Mouse (Mus musculus) heart, postnatal 36 days (tissue): ENCODE results near the gene Nodal. TPM values are rescaled to one million over a fixed set of nuclear protein-coding genes. Genes with fewer than 3 reads are reported as not detected.

ENCODE experiments used
- DNase-seq, 2 experiments: peaks; one replicate each; pipeline ENCODE4 v3.0.0; 2021 to 2022
- intact Hi-C: fragments of 180-260 bp; cut with DNase I; formaldehyde crosslinking; loops from one replicate; pipeline ENCODE4 v1.15.1; 2025
- total RNA-seq, 2 experiments: library from RNA; stranded (reverse); gene quantifications; 2 replicates each; pipeline ENCODE4 v1.2.3; 2021

The Nodal gene
- under 1 TPM in 1 of 2 experiments, not detected in 1; 0.11 TPM for total RNA-seq

DNA sequence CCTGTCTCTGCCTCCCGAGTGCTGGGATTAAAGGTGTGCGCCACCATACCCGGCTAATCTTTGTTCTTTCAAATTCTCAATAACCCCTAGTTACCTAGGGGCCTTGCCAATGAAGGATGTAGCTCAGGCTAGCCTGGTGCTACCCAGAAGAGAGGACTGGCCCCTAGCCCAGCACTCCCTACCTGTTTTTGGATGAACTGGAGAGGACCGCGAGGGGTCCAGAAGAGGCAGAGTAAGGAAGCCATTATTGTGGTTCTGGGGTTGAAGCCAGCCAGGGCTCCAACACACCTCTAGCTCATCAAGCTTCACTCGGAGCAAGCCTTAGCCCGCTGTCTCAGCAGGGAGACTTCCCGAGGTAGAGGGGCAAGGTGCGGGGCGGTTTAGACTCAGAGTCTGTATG, at the start of gene Nodal:
Nodal (plus strand) TSS at position 301 of the 400 bp plus-strand sequence.
- DNase-seq: no peak
- intact Hi-C loops: loop anchor here (5.0 kb wide), 1 partner anchor 35 kb away; the partner anchor contains the start of gene Eif4ebp2

DNA sequence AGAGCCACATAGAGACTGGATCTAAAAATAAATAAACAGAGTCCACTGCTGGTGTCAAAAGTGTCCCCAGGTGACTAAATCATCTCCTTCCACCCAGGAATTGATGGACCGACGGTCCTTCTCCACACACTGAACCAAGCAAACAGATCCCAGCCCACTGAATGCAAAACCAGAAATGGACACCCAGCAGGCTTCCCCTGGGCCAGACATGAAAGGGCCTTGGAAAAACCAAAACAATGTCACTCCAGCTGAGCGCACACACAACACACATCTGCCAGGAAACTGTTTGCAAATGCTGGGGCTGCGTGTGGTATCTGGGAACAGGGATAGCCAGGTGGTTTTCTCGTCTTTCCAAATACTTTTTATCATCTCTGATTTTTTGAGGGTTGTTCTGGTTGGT, 48.0 kb upstream of the Nodal start:
- no peak for DNase-seq
- intact Hi-C loops: loop anchor here (2.0 kb wide), 1 partner anchor 13 kb away; the partner anchor contains the start of gene Pald1

DNA sequence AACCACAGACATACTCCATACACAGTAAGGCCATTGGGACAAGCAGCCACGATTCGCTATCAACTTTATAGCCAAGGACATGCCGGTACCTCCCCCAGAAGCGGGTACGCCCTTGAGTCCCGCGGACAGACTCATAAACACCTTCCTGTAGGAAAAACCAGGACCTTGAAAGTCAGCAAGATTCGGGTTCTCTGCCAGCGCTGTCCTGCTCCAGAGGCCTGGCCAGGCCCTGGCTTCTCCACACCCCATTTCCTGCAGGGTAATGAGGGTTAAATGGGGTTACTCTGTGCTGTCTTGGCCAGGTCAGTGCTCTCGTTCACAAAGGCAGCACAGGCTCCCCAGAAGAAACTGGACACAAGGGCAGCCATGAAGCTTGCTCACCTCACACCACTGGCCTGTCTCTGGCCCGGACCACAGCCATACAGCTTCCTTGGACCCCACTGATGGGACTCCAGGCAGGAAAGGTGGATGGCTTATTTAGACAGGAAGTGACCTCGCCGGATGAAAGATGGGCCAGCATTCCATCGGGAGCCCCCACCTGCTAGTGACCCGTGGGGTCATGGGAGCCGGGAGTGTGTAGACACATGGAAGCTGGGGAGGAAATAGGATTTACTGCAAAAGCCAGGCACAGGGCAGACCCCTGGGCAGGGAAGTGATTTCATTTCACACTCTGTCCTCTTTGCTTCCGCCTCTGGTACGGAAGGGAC, 47.3 kb upstream of the Nodal start:
- DNase-seq: peak; percentile 58 to 70
- intact Hi-C loops: no loop called here

DNA sequence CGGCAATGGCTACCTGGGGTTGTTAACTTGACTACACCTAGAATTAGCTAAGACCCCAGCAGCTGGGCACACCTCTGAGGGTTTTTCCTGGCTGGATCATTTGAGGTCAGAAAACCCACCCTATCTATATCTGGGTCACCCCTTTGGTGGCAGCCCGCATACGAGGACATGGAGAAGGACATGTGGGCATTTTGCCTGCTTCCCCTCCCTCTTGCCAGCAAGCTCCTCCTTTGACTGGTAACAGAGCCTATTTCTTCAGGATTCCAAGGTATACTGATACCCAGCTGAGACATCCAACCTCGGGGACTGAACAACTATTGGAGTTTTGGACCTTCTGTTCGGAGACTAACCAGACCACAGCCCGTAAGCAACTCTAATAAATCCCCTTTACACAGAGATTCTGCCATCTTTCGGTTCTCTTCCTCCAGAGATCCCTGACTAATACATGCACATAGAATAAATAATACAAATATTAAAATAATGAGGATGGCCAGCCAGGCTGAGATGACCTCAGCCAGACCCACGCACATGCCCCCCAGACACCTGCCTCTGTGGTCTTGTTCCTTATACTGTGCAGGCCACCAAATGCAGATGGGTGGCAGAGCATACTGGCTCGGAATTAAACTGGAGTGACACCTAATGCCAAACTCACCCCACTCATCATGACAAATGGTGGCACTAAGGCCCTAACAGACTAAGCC, 45.7 kb upstream of the Nodal start:
- intact Hi-C loops: no loop called here
- no peak for DNase-seq

DNA sequence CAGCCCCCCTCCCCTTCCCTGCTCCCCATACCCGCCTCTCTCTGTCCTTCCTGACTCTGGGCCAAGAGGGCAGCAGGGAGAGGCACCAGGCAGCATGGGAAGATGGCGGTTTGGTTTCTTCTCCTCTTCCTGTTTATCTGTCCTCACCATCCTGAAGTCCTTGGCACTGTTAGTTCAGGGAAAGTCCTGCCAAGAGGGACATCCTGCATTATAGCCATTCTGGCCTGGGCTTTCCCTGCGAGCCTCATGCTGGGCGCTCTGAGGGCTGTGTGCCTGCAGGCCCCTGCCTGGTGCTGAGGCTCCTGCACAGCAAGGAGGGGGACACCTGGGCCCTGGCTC, 45.2 kb upstream of the Nodal start:
- intact Hi-C loops: no loop called here
- no peak for DNase-seq

DNA sequence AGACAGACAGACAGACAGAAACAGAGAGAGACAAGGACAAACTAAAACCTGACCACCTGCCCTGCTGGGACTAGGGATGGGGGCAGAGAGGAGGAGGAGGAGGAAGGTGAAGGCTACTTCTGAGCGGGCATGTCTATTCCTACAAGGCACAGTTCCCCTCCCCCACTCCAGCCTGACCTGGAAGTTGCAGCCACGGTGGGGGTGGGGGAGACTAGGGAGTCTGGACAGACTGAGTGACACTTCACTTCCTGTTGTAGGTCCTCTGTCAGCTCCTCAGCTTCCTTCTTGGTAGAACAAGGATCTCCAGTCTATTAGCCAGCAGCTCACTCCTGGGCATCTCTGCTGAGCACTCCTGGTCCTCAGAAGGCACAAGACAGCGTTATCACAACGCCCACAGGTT, 43.7 kb upstream of the Nodal start:
- intact Hi-C loops: no loop called here
- peak in 1 of 2 experiments; percentile 45 for DNase-seq

DNA sequence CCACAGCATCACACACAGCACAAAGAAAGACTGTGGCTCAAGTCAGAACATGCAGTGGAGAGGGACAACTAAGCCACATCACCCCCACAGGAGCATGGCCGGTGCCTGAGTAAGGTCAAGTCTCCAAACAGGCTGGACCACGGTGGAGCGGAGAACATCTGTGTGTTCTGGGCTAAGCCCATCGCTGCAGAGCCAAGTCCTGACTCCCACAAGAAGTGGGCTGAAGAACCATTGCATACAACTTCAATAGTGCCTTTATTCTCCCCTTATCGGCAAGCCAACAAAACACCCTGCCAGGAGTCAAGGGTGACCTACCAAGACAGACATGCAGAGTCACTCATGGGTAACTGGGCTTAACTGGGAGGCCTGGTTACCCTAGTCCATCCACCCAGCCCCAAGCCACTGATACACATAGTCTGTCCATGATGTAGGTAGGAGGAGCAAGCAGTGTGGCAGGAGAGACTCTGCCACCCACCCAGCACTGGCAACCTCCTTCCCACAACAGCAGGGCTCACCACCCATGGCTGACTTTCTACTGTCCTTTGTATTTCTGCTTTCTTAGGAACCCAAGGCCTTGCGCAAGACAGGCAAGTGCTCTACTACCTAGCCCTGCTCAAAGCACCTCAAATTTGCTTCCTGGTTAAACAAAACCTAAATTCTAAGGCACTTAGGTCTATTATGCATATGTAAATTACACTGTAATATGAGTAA, 42.8 kb upstream of the Nodal start:
- DNase-seq: peak in 1 of 2 experiments; percentile 29
- intact Hi-C loops: no loop called here

DNA sequence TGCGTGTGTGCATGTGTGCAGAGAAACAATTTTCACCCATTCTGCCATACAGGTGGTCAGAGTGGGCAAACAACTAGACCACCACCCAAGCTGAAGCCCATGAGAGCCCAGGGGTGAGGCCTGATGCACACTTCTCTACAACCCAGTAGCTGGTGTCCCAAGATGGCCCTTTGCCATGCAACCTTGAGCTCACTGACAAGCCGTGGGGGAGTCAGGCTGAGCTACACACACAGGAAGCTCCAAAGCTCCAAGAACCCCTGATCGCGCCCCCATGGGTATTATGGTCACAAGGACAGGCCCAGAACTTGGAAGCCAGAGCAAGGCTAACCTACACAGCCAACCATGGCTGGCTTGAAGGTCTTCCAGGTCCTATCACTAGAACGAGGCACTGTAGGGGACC, 39.7 kb upstream of the Nodal start:
- intact Hi-C loops: no loop called here
- DNase-seq: no peak

DNA sequence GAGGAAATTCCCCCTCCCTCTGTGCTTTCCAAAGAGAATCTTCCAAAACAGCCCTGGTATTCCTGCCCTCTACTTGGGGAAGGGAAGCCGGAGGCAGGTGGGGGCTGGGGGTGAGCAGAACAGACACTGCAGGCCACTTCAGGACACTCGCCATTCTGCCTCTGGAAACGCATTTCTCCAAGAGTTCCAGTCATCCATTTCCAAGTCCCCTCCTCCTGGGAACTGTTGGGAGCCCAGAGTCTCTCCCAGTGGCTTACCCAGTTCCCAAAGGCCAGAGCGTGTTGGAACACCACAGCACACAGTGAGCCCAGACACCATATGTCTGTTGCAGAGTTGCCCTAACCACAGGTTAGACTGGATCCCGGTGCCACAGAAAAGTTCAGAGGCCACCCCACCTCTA, 39.1 kb upstream of the Nodal start:
- intact Hi-C loops: no loop called here
- no peak for DNase-seq

DNA sequence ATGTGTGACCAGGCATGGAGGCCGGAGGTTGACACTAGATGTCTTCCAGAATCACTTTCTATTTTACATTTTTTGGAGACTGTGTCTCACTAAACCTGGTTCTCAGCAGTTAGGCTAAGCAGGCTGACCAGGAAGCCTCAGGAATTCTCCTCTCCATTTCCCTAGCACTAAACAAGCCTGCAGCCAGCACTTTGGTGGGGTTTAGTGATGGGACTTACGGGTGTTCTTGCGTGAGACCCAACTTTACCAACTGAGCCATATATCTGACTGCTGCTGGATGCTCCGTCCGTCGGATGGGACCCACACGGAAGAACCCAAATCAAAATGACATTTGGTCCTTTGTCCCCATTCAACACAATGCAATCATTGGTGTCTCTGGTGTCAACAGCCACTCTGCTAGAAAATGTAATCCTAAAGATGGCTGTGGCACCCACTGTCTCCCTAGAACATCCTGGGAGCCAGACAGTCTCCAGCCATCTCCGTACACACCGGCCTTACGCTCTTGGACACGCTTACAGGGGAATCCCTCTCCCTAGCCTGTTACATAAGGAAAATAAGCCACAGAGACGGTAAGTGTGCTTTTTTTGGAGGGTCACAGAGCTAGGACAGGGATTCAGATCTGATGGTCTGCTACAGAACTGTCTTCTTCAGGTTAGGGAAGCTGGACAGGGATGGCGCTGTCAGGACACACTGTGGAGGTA, 38.3 kb upstream of the Nodal start:
- intact Hi-C loops: no loop called here
- DNase-seq: no peak

DNA sequence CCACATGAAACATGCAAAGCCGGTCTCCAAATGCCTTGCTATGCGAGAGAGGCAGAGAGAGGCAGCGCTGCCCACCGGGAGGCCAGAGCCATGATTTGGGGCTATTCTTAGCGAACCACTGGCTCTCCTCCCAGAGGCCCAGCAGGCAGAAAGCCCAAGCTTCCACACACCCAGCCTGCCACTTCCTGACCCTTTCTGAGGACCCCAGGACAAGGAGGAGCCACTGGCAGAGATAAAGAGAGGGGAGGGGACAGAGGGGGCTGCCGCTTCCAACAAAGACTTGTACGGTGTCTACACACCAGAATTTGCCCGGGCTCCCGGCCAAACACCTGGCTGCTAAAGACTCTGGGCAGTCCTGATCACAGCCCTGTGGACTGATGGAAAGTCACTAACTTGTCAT, 37.6 kb upstream of the Nodal start:
- peak; percentile 67 to 76 for DNase-seq
- intact Hi-C loops: no loop called here

DNA sequence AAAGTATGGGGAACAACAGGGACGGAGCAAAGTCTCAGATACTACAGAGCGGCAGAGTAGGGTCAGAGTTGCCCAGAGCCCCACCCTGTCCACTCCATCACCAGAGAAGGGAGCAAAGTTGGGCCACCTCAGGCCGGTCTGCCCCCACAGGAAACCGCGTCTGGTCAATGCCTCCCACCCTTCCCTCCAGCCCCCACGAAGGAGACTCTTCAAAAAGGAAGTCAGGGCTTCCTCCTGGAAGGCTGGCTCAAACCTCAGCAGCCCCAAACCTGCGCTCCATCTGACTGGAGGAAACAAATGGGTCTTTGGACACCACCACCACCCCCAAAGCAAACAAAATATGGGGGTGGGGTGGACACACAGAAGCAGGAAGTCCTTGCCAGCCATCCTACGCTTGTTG, 35.9 kb upstream of the Nodal start:
- peak in 1 of 2 experiments; percentile 37 for DNase-seq
- intact Hi-C loops: loop anchor here (2.0 kb wide), 1 partner anchor 13 kb away; no protein-coding TSS in a partner anchor

DNA sequence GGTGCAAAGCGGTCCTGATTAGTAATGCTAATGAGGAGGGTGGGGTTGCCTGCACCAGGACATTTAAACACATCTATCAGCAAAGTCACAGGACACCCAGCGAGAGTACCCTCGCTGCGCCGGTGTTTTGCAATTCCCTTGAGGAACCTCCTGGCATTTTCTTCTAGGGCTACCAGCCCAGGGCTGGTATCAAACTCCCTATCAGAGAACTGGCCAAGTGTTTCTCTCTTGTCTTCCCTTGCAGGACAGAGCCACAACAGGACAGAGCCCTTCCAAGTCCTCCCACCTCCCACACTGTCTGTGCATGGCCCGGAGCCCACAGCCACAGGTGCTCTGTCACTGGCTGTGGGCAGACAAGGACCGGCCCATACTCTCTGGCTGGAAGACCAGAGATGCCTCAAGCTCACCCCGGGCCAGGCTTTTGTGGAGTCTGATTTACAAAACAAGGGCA, 35.5 kb upstream of the Nodal start:
- DNase-seq: peak in 1 of 2 experiments; percentile 31
- intact Hi-C loops: loop anchor here (2.0 kb wide), 1 partner anchor 14 kb away; no protein-coding TSS in a partner anchor

DNA sequence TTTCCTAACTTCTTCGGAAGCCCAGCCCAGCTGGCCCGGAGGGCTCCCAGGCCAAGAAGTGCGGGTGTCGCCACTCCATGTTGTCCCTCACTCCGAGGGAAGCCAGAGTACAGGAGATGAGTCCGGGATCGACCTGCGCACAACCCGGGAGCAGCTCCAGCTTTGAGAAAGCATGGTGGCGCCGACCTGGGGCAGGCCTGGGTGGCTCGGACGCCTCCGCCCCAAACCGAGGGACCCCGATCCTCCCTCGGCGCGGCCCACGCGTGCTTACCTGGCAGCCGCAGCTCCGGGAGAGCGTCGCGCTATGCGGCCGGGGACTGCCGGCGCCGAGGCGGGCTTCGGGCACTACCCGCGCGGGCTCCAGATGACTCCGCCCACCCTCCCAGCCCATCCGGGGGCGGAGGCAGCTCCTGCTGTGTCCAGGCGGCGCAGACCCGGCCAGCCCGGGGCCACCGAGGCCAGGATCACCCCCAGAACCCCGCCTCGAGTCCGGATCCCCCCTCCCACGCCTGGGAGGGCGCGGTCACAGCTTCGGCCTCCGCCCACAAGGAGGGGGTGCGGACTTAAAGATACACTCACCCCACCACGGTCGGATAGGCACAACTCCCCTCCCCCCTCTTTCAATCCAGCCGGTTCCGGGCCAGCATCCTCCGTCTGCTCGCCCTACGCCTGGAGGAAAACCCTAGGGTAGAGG, 34.6 kb upstream of the Nodal start, which contains the start of gene Pald1:
Pald1 (minus strand) TSS at position 510 of the 694 bp plus-strand sequence.
- peak; percentile 78 to 81 for DNase-seq
- intact Hi-C loops: loop anchor here (2.0 kb wide), 1 partner anchor 14 kb away; no protein-coding TSS in a partner anchor

DNA sequence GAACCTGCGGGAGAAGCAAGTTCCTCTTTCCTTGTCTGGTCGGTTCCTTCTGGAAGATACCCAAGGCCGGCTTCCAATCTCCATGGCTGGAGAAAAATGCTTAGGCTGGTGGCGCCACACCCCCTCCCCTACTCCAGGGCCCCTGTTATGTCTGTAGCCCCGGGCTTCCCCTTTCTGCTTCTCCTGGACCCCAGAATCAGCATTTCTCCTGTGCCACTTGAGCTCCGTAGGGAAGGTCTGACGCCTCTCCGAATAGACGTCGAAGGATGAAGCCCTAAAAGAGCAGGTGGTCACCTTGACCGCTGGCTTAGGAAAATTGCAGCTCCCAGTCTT, 34.1 kb upstream of the Nodal start:
- no peak for DNase-seq
- intact Hi-C loops: loop anchor here (2.0 kb wide), 1 partner anchor 15 kb away; no protein-coding TSS in a partner anchor

DNA sequence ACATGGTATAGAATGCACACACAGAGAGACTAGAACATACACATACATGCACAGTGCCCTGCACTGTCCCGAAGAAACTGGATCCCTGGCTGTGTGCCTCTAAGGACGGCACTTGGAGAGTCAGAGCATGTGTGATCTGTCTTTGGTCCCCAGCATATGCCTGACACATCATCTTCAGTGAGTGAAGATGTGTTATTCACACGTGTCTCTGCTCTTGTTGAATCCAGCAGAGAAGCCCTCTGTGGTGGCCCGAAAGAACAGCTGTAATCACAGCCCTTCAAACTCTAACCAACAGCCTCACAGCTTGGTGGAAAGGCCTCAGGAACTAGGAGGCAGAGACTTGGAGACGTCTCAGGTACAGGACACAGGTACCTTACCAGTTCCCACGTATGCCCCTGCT, 32.6 kb upstream of the Nodal start:
- intact Hi-C loops: no loop called here
- no peak for DNase-seq

DNA sequence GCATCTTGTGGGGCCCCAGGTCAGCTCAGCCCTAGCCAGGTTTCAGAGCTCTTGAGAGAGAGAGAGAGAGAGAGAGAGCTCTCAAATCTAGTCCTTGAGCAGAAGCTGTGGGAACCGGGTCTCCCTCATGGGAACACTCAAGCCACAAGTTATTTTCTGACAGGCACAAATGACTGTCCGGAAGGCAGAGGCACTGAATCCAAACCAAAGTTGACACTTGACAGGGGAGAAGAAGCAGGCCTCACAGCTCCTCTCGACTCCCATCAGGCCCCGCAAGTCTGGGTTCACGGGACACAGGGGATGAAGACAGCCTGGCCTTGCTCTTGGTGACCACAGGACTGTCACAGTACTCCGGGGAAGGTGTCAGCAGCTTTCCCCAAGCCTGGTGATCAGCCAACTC, 31.5 kb upstream of the Nodal start:
- no peak for DNase-seq
- intact Hi-C loops: no loop called here

DNA sequence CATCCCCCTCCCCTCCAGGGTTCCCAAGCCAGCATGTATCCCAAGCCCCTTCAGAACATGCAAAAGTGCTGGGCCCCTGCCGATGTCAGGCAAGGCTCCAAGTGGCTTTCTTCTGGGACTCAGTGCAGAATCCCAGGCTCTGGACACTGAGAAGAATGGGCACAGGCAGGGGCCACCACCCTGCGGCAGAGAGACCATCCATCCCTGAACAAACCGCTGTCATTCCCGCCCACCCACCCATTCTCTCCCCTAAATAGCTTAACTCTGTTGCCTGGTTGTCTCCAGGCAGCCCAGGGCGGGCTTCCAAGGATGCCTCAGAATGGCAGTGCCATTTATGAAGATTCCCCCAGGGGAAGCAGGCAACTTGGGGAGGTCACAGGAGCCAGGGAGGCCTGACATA, 28.8 kb upstream of the Nodal start:
- intact Hi-C loops: no loop called here
- DNase-seq: no peak

DNA sequence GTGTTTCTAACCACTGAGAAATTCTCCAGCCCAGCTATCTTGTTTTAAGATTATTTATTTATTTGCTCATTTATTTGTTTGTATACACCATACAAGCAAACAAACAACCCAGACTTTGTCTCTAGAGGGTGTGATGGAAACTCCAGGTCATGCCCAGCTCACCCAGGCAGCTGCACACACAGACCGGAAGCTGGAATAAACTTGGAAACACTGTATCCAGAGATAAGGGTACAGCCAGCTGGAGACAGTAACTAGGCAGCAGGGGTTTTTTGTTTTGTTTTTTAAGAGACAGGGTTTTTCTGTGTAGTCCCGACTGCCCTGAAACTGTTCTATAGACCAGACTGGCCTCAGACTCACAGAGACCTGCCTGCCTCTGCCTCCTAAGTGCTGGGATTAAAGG, 27.6 kb upstream of the Nodal start:
- intact Hi-C loops: no loop called here
- no peak for DNase-seq

DNA sequence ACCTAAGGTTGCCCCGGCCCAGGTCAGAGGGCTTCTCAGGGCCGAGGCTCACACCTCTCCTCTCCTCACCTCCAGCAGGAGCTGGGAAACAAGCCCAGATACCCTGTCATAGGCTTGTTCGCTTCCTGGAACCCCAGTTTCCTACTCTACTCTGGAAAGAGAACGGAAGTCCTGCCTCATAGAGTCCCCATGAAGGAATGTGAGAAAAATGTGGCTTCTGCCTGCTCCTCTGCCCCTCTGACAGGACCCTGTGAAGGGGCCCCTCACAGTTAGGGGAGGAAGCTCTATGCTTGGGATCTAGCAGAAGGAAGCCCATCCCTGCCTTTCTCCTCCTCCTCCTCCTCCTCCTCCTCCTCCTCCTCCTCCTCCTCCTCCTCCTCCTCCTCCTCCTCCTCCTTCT, 25.2 kb upstream of the Nodal start:
- DNase-seq: no peak
- intact Hi-C loops: no loop called here
